Mouse (Mus musculus) E14TG2a.4 (cell line): ENCODE results near the gene Tle6.

Source experiments
- H3K27me3 ChIP-seq: 2 replicates; pipeline ENCODE4 v1.6.1; 2014; ENCODE audit warnings: low read length, control low read depth; ENCODE audit not compliant: insufficient read depth
- H3K36me3 ChIP-seq: 2 replicates; pipeline ENCODE4 v1.6.1; 2014; ENCODE audit warnings: low read length, control low read depth; ENCODE audit not compliant: insufficient read depth
- H3K4me1 ChIP-seq: replicated peaks from 2 replicates; pipeline ENCODE4 v1.6.1; 2014; ENCODE audit warnings: low read depth, low read length, control low read depth
- H3K4me3 ChIP-seq: replicated peaks from 2 replicates; pipeline ENCODE4 v1.5.1; 2014; ENCODE audit warnings: mild to moderate bottlenecking, low read length
- H3K9me3 ChIP-seq: 2 replicates; pipeline ENCODE4 v1.6.1; 2014; ENCODE audit warnings: low read length, control low read depth
- CTCF ChIP-seq: conservative IDR thresholded peaks from 2 replicates; pipeline ENCODE4 v1.5.1; 2014; ENCODE audit warnings: low read length
- NANOG ChIP-seq: IDR thresholded peaks from 2 replicates; pipeline ENCODE4 v1.6.1; 2014; ENCODE audit warnings: borderline replicate concordance, low read length, mixed read lengths
- POU5F1 ChIP-seq: IDR thresholded peaks from 2 replicates; pipeline ENCODE4 v1.6.1; 2014; ENCODE audit warnings: low read length, borderline replicate concordance

The Tle6 gene

GRCm38 (mm10) chr10:81559627-81560539 is 41.0 kb downstream of the Tle6 start:
- peak overlapping the region; percentile 87 for H3K4me3 ChIP-seq
- H3K27me3 ChIP-seq = no peaks in the 10 kb centered on the region
- peaks cover 80% of the 10 kb centered on the region for H3K4me1 ChIP-seq
- no peak for TF ChIP-seq NANOG
- no peak for TF ChIP-seq POU5F1
- no peak for TF ChIP-seq CTCF
- H3K9me3 ChIP-seq = no peaks in the 10 kb centered on the region
- peaks cover 29% of the 10 kb centered on the region for H3K36me3 ChIP-seq

GRCm38 (mm10) chr10:81559163-81559626 is 41.7 kb downstream of the Tle6 start, which contains the start of gene Aes:
Gene Aes, plus strand, starts transcription at chr10:81559488.
- Histone ChIP-seq H3K4me3 (peak within 1 kb of the TSS; percentile 87), H3K36me3 (peaks cover 26% of the 10 kb centered on the region), H3K4me1 (peaks cover 78% of the 10 kb centered on the region), H3K9me3 (no peaks in the 10 kb centered on the region), H3K27me3 (no peaks in the 10 kb centered on the region)
- TF ChIP-seq NANOG (no peak), POU5F1 (no peak), CTCF (no peak)

GRCm38 (mm10) chr10:81557491-81557890 is 43.4 kb downstream of the Tle6 start:
- Histone ChIP-seq H3K4me1 (peaks cover 72% of the 10 kb centered on the region), H3K27me3 (no peaks in the 10 kb centered on the region), H3K4me3 (no peak overlapping the region), H3K9me3 (peaks cover 3% of the 10 kb centered on the region; the same call in 1 of the 2 replicates), H3K36me3 (peaks cover 14% of the 10 kb centered on the region)
- no peak for TF ChIP-seq POU5F1
- no peak for TF ChIP-seq NANOG
- TF ChIP-seq CTCF = no peak

GRCm38 (mm10) chr10:81556282-81556681 is 44.6 kb downstream of the Tle6 start:
- H3K9me3 ChIP-seq = peaks cover 3% of the 10 kb centered on the region; the same call in 1 of the 2 replicates
- peaks cover 72% of the 10 kb centered on the region for H3K4me1 ChIP-seq
- H3K36me3 ChIP-seq = peaks cover 2% of the 10 kb centered on the region; the same call in 1 of the 2 replicates
- no peaks in the 10 kb centered on the region for H3K27me3 ChIP-seq
- no peak overlapping the region for H3K4me3 ChIP-seq
- TF ChIP-seq CTCF (peak; percentile 98), NANOG (no peak), POU5F1 (no peak)

GRCm38 (mm10) chr10:81553807-81554755 is 46.8 kb downstream of the Tle6 start:
- Histone ChIP-seq H3K27me3 (no peaks in the 10 kb centered on the region), H3K36me3 (no peaks in the 10 kb centered on the region), H3K4me3 (no peak overlapping the region), H3K9me3 (peaks cover 3% of the 10 kb centered on the region; the same call in 1 of the 2 replicates), H3K4me1 (peaks cover 71% of the 10 kb centered on the region)
- TF ChIP-seq CTCF (no peak; the same call in 1 of the 2 replicates), POU5F1 (no peak), NANOG (no peak)

- Histone ChIP-seq H3K36me3 (no peaks in the 10 kb centered on the region), H3K4me1 (peaks cover 68% of the 10 kb centered on the region), H3K9me3 (peaks cover 3% of the 10 kb centered on the region; the same call in 1 of the 2 replicates), H3K27me3 (no peaks in the 10 kb centered on the region), H3K4me3 (no peak overlapping the region)
- TF ChIP-seq NANOG (no peak), CTCF (peak; percentile 98)
Observed at GRCm38 (mm10) chr10:81553232-81553631, 47.6 kb downstream of the Tle6 start.

- H3K4me3 ChIP-seq = no peak overlapping the region
- no peaks in the 10 kb centered on the region for H3K36me3 ChIP-seq
- TF ChIP-seq CTCF (peak; percentile 81), POU5F1 (no peak), NANOG (no peak)
- no peaks in the 10 kb centered on the region; the same call in none of the 2 replicates for H3K27me3 ChIP-seq
- H3K9me3 ChIP-seq = peaks cover 3% of the 10 kb centered on the region; the same call in 1 of the 2 replicates
- peaks cover 59% of the 10 kb centered on the region for H3K4me1 ChIP-seq
Observed at GRCm38 (mm10) chr10:81551597-81552102, 49.2 kb downstream of the Tle6 start.
